Mouse (Mus musculus) liver, embryonic 14.5 days (tissue): ENCODE results near the gene Phf3. TPM values are rescaled to one million over a fixed set of nuclear protein-coding genes. Genes with fewer than 3 reads are reported as not detected.

Experiments
- ATAC-seq: fragments of 200-750 bp; cut with Nextera tagmentation; 2 replicates; pipeline ENCODE4 v1.8.0; 2017; ENCODE audit warnings: moderate number of reproducible peaks, mild to moderate bottlenecking, moderate library complexity; ENCODE audit not compliant: insufficient read depth
- DNase-seq, 3 experiments: peaks; one replicate each; pipeline ENCODE4 v3.0.0-alpha.2; 2012 to 2013; ENCODE audit warnings: low read depth in 3 of 3, low spot score in 3 of 3
- H3K27ac ChIP-seq: fragments of 300-500 bp; sonication (generic); 2 replicates; pipeline ENCODE4 v1.5.1; 2014; ENCODE audit warnings: moderate library complexity, mild to moderate bottlenecking, control low read depth, inconsistent platforms
- H3K27me3 ChIP-seq: fragments of 300-500 bp; sonication (generic); 2 replicates; pipeline ENCODE4 v1.6.1; 2014; ENCODE audit warnings: mild to moderate bottlenecking, low read length, moderate library complexity; ENCODE audit not compliant: control insufficient read depth, insufficient read depth
- H3K36me3 ChIP-seq: fragments of 300-500 bp; sonication (generic); replicated peaks from 2 replicates; pipeline ENCODE4 v1.6.1; 2014; ENCODE audit warnings: low read depth; ENCODE audit not compliant: control insufficient read depth, insufficient read depth
- H3K4me1 ChIP-seq, 2 experiments: fragments of 200-500 bp in 1 of 2; fragments of 300-500 bp in 1 of 2; sonication (generic) in 1 of 2; replicated peaks; 2 replicates each; pipeline ENCODE4 v1.6.1; 2012 to 2014; ENCODE audit warnings: antibody characterized with exemption in 1 of 2, inconsistent platforms in 1 of 2, low read length in 1 of 2; ENCODE audit not compliant: control insufficient read depth in 2 of 2, insufficient read depth in 2 of 2
- H3K4me2 ChIP-seq: fragments of 300-500 bp; sonication (generic); 2 replicates; pipeline ENCODE4 v1.6.1; 2014; ENCODE audit warnings: low read depth, mild to moderate bottlenecking, control low read depth, moderate library complexity
- H3K4me3 ChIP-seq, 2 experiments: fragments of 200-500 bp in 1 of 2; fragments of 300-500 bp in 1 of 2; sonication (generic) in 1 of 2; 2 replicates each; pipeline ENCODE4 v1.5.1; 2012 to 2014; ENCODE audit warnings: low read depth in 2 of 2, low read length in 2 of 2, mild to moderate bottlenecking in 2 of 2, control low read depth in 1 of 2, inconsistent platforms in 1 of 2, moderate library complexity in 1 of 2; ENCODE audit not compliant: insufficient read depth in 1 of 2
- H3K9ac ChIP-seq: fragments of 300-500 bp; sonication (generic); replicated peaks from 2 replicates; pipeline ENCODE4 v1.6.1; 2014; ENCODE audit warnings: mild to moderate bottlenecking, control low read depth, moderate library complexity
- H3K9me3 ChIP-seq: fragments of 300-500 bp; sonication (generic); 2 replicates; pipeline ENCODE4 v1.6.1; 2016; ENCODE audit warnings: low read length, mixed read lengths; ENCODE audit not compliant: control insufficient read depth
- CTCF ChIP-seq: IDR thresholded peaks from 2 replicates; pipeline ENCODE4 v1.5.1; 2016; ENCODE audit warnings: antibody characterized with exemption, low read depth, control low read depth
- EP300 ChIP-seq: IDR thresholded peaks from 2 replicates; pipeline ENCODE4 v1.6.1; 2016; ENCODE audit warnings: antibody characterized with exemption, low read depth
- WGBS: fragments of 180-500 bp; shearing (Covaris S2); extraction: QIAGEN DNeasy Blood & Tissue Kit; methylation state at CpG from one replicate; pipeline ENCODE4 v1.1.7; 2014; ENCODE audit not compliant: insufficient replicate concordance; 5-methylcytosine and 5-hydroxymethylcytosine counted together
- polyA plus RNA-seq, 2 experiments: library from polyadenylated mRNA; depleted of rRNA in 1 of 2; stranded (reverse) in 1 of 2; unstranded in 1 of 2; fragments of >200 nt; fragmentation: Nextera tagmentation in 1 of 2; extraction: Ambion mirVana in 1 of 2; gene quantifications; 2 replicates each; pipeline versions ENCODE4 v1.2.1 to v1.2.3; 2012 to 2014

Gene Phf3
- polyA plus RNA-seq, 2 experiments, result 13.6 to 15.8 TPM

DNA sequence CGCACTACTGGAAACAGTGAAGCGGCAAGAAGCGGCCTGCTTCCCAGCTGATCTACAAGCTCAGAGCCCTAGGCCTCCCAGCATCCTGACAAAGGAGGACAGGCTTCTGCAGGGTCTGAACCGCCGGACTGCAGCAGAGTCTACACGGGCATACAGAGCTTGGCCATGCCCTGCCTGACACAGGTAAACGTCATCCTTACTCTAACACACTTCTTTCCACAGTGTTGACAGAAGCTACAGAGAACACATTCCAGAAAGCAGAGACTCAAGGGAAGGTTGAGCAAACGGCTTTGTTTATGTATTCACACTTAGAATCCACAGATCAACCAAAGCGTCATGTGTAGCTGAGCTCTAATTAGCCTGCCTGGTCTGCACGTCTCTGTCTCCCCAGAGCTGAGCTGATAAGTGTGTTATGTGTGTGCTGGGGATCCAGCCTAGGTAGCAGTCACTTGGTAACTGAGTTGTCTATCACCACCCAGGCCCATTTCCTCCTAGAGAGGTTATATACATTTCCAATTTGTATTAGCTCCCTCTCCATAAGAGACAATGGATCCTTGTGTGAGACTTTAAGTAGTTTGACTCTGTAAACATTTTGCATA, 65.5 kb downstream of the Phf3 start:
- no peak overlapping the region for H3K4me2 ChIP-seq
- 80% methylated on average over 10 of the region's 10 CpGs for WGBS
- peaks cover 62% of the 10 kb centered on the region for H3K36me3 ChIP-seq

DNA sequence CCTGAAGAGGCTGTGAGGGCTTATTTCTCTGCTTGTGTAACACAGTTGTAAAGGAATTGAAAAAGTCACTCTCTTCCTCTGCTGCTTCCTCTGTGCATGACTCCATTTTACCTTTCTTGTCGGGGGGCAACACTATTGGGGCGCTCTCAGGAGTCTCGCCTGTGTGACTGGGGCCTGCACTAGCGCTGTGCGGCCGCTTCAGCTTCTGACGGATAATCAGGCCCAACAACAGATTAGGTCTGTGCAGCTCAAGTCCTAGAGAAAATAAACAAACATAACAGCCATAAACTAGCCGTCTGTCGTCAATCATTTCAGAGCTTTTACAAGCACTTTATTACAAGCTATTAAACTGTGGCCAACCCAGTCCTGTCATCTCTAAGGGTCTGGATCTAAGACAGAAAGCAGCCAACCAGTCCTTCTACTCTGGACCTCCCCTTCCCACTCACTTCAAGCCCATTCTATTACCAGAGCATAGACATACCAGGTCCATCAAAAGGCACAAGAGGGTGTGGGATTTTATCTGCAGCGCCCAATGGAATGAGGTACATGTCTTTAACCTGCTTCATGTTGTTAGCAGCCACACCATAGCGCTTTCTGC, 67.9 kb downstream of the Phf3 start:
- H3K27me3 ChIP-seq, result no peaks in the 10 kb centered on the region
- no peaks in the 10 kb centered on the region for H3K9me3 ChIP-seq
- H3K9ac ChIP-seq, result no peak overlapping the region
- H3K4me3 ChIP-seq, result no peak overlapping the region
- H3K4me2 ChIP-seq, result no peak overlapping the region
- no peaks in the 10 kb centered on the region for H3K4me1 ChIP-seq
- peaks cover 43% of the 10 kb centered on the region for H3K36me3 ChIP-seq
- ATAC-seq, result no peak
- H3K27ac ChIP-seq, result no peak overlapping the region
- WGBS, result 89% methylated on average over 11 of the region's 11 CpGs
- TF ChIP-seq CTCF (no peak), EP300 (no peak)
- no peak for DNase-seq

More for the DNA sequence above, 65.5 kb downstream of the Phf3 start:
- DNase-seq (no peak), ATAC-seq (no peak)
- H3K4me1 ChIP-seq, result no peaks in the 10 kb centered on the region
- H3K27ac ChIP-seq, result no peak overlapping the region
- no peak overlapping the region for H3K4me3 ChIP-seq
- H3K9ac ChIP-seq, result no peak overlapping the region
- no peaks in the 10 kb centered on the region for H3K27me3 ChIP-seq
- no peak for TF ChIP-seq EP300
- TF ChIP-seq CTCF, result no peak
- no peaks in the 10 kb centered on the region for H3K9me3 ChIP-seq

DNA sequence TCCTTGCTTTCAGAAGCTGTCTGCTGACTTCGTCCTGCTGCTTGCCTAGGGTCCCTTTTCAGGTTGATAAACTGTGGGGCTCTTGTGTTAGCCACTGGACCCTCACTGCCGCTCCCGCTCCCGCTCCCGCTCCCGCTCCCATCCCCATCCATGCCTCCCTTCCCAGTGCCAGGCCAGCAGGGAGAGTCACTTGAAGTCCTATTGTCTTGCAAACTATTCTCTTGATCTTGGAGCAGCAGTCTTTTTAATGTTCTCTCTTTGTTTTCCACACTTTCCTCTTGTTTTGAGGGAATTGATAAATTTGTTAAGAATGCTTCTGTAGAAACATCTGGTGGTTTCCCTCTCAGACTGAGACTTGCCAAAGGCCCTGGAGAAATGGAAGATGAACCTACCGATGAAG, 68.8 kb downstream of the Phf3 start:
- H3K9ac ChIP-seq, result no peak overlapping the region
- DNase-seq, result no peak
- H3K4me3 ChIP-seq, result no peak overlapping the region
- no peak overlapping the region for H3K27ac ChIP-seq
- no peak overlapping the region for H3K4me2 ChIP-seq
- no peaks in the 10 kb centered on the region for H3K4me1 ChIP-seq
- WGBS, result 92% methylated on average over 7 of the region's 7 CpGs
- H3K9me3 ChIP-seq, result no peaks in the 10 kb centered on the region
- no peak for TF ChIP-seq EP300
- TF ChIP-seq CTCF, result no peak
- peaks cover 35% of the 10 kb centered on the region for H3K36me3 ChIP-seq
- no peaks in the 10 kb centered on the region for H3K27me3 ChIP-seq
- no peak for ATAC-seq

DNA sequence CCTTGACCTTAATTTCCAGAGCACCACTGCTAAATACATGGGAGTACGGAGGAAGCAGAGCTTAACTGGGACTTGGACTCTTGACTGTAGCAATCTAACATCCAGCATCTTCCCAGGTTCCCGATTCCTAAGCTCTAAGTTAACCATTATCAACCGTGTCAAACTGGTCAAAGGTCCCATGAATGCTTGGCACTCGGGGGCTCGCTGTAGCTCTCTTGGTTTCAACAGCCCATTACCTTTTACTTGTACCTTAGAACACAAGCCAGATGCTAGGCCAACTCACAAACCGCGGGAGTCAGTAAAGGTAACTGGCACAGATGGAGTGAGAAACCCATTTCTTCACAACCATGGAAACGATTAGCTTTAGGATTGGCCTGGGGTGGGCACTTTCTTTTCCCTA, 71.8 kb downstream of the Phf3 start:
- TF ChIP-seq EP300, result no peak
- TF ChIP-seq CTCF, result no peak
- Histone ChIP-seq H3K36me3 (peaks cover 20% of the 10 kb centered on the region), H3K4me2 (no peak overlapping the region), H3K4me3 (no peak overlapping the region), H3K9ac (no peak overlapping the region), H3K27me3 (no peaks in the 10 kb centered on the region), H3K9me3 (no peaks in the 10 kb centered on the region), H3K4me1 (no peaks in the 10 kb centered on the region), H3K27ac (no peak overlapping the region)
- DNase-seq, result no peak
- 80% methylated on average over 8 of the region's 8 CpGs for WGBS
- ATAC-seq, result no peak

DNA sequence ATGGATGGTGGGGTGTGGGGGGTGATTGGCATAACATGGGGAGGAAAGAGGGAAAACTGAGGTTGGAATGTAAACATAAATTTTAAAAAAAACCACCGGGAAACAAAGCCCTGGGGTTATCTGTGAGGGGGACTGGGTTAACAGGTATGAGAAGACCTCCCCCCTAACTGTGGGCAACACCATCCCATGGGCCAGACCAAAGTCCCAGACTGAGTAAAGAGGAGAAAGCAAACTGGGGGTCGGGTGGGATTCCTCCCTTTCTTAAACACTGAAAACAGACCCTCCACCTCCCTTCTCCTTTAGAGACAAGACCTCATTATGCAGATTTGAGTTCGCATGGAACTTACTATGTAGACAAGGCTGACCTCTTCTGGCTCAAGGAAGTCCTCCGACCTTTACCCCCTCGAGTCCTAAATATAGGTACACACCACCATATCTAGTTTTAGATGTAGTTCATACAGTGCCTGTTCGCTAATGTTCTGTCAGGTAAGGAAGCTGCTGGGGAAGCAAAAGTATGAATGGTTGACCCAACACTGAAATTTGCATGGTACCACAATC, 74.4 kb downstream of the Phf3 start:
- ATAC-seq (no peak), DNase-seq (no peak)
- H3K4me2 ChIP-seq, result no peak overlapping the region
- no peaks in the 10 kb centered on the region for H3K27me3 ChIP-seq
- H3K36me3 ChIP-seq, result peaks cover 4% of the 10 kb centered on the region; the same call in 1 of the 2 replicates
- H3K27ac ChIP-seq, result no peak overlapping the region
- 55% methylated on average over 6 of the region's 6 CpGs for WGBS
- H3K4me3 ChIP-seq, result no peak overlapping the region
- no peak for TF ChIP-seq CTCF
- no peak for TF ChIP-seq EP300
- no peaks in the 10 kb centered on the region for H3K4me1 ChIP-seq
- H3K9ac ChIP-seq, result no peak overlapping the region
- H3K9me3 ChIP-seq, result no peaks in the 10 kb centered on the region
